Mouse (Mus musculus): ENCODE results near the gene Slc17a2. TPM values are rescaled to one million over a fixed set of nuclear protein-coding genes. Genes with fewer than 3 reads are reported as not detected.
"Not testable (repeated sequence)": the region's sequence is repeated elsewhere in the genome, so short reads cannot be mapped to it uniquely, and the experiment has no call there.

Gene Slc17a2
- polyA plus RNA-seq, 1 experiment from 2014 or later, result 0.06 TPM

DNA sequence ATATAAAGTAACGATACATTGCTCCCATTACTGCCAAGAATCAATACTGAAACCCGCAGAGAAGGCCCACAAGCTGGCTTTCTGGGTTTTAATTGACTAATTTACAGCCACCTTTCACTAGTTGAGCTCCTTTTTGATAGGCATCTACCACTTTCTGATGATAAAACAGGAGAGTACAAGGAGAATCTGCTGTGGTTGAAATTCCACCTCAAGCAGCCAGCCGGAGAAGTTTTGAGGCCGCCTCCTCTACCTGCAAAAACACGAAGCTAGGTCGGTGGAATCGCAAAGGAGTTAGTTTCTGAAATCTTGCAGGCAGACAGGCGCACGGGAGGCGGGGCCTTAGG is 43.6 kb upstream of the Slc17a2 start:
- Histone ChIP-seq H3K9ac (ENCODE audit: low read length) (peak overlapping the region; percentile 80), H3K4me2 (ENCODE audit: low read depth, low read length) (peak overlapping the region; percentile 75), H3K9me3 (replicated peaks; ENCODE audit: control insufficient read depth, low read length) (no peaks in the 10 kb centered on the region), H3K4me1 (ENCODE audit: control insufficient read depth, insufficient read depth, low read length) (peaks cover 13% of the 10 kb centered on the region), H3K4me3 (replicated peaks; ENCODE audit: low read length) (peak overlapping the region; percentile 59), H3K36me3 (ENCODE audit: control insufficient read depth, insufficient read depth, low read length) (no peaks in the 10 kb centered on the region), H3K27me3 (ENCODE audit: control insufficient read depth, insufficient read depth, low read length) (no peaks in the 10 kb centered on the region), H3K27ac (ENCODE audit: low read length) (peak overlapping the region; percentile 98)
- WGBS, result under 1% methylated on average over 10 of the region's 10 CpGs
- no peak for ATAC-seq (ENCODE audit: insufficient read depth, low FRiP score)

DNA sequence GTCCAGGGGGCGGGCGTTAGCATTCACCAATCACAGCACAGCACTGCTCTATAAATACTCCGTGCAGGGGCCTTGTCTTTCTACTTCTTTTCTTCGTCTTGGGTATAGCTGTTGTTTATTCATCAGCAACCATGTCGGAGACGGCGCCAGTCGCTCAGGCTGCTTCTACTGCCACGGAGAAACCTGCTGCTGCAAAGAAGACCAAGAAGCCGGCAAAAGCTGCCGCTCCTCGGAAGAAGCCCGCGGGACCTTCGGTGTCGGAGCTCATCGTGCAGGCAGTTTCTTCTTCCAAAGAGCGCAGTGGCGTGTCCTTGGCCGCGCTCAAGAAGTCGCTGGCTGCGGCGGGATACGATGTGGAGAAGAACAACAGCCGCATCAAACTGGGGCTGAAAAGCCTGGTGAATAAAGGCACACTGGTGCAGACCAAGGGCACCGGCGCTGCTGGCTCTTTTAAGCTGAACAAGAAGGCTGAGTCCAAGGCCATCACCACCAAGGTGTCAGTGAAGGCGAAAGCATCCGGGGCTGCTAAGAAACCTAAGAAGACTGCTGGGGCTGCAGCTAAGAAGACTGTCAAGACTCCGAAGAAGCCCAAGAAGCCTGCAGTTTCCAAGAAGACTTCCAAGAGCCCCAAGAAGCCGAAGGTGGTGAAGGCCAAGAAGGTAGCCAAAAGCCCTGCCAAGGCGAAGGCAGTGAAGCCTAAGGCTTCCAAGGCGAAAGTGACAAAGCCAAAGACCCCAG is 43.0 kb upstream of the Slc17a2 start, which contains the start of gene Hist1h1a:
Gene Hist1h1a, plus strand, starts transcription at position 81 of the 738 bp plus-strand sequence.
- Histone ChIP-seq H3K27ac (ENCODE audit: low read length) (peak within 1 kb of the TSS; percentile 98), H3K36me3 (ENCODE audit: control insufficient read depth, insufficient read depth, low read length) (no peaks in the 10 kb centered on the region), H3K9ac (ENCODE audit: low read length) (peak within 1 kb of the TSS; percentile 80), H3K4me3 (replicated peaks; ENCODE audit: low read length) (peak within 1 kb of the TSS; percentile 59), H3K4me1 (ENCODE audit: control insufficient read depth, insufficient read depth, low read length) (peaks cover 13% of the 10 kb centered on the region), H3K27me3 (ENCODE audit: control insufficient read depth, insufficient read depth, low read length) (no peaks in the 10 kb centered on the region), H3K4me2 (ENCODE audit: low read depth, low read length) (peak within 1 kb of the TSS; percentile 75), H3K9me3 (replicated peaks; ENCODE audit: control insufficient read depth, low read length) (no peaks in the 10 kb centered on the region)
- WGBS, result 3% methylated on average over 34 of the region's 34 CpGs
- ATAC-seq (ENCODE audit: insufficient read depth, low FRiP score), result peak; percentile 78

DNA sequence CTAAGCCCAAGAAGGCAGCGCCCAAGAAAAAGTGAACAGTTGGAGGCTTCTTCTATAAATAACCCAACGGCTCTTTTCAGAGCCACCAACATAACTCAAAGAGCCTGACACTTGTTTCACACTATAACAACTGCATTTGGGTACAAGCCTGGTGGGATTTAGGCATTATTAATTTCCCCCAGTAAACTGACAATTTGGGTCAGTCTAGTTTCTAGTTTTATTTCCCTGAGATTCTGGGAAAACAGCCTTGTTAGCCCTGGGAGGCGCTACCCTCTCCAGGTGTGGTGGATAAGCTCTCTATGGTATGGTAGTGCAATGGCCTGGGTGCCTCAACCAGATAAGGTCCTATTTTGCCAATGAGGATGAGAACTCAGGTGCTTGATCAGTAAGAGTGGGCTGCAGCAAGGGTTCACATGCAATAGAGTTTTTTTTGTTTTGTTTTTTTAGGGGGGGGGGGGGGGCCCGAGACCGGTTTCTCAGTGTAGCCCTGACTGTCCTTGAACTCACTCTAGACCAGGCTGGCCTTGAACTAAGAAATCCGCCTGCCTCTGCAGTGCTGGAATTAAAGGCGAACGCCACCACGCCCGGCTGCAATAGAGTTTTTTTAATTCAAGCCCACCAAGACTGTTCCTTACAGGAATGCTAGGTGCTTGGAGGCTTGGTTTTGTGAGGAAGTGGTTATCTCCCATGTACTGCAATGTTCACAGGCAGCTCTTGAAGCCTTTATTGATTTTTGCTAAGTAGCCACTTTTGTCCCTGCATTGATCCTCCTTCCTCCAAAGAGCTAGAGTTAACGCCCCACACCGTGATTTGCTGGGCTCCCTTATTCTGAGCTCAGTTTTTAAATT is 42.2 kb upstream of the Slc17a2 start:
- no peak for ATAC-seq (ENCODE audit: insufficient read depth, low FRiP score)

DNA sequence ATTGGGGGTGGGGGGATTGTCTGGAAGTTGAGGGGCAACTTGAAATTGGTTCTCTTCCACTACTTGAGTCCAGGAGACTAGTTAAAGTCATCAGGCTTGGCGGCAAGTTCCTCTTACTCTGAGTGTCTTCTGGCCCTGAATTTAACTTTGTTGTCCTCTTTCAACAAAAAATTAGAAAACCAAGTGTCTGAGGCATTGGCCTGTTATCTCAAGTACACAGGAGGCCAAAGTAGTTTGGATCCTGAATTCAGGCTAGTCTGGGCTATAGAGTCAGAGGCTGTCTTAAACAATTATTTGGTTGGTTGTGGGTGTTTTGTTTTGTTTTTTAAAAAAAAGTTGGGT is 41.6 kb upstream of the Slc17a2 start:
- WGBS, result 58% methylated on average over 1 of the region's 1 CpGs
- Histone ChIP-seq H3K36me3 (ENCODE audit: control insufficient read depth, insufficient read depth, low read length) (no peaks in the 10 kb centered on the region), H3K9ac (ENCODE audit: low read length) (no peak overlapping the region), H3K9me3 (replicated peaks; ENCODE audit: control insufficient read depth, low read length) (no peaks in the 10 kb centered on the region), H3K27ac (ENCODE audit: low read length) (no peak overlapping the region), H3K4me2 (ENCODE audit: low read depth, low read length) (no peak overlapping the region), H3K4me3 (replicated peaks; ENCODE audit: low read length) (no peak overlapping the region), H3K4me1 (ENCODE audit: control insufficient read depth, insufficient read depth, low read length) (peaks cover 13% of the 10 kb centered on the region), H3K27me3 (ENCODE audit: control insufficient read depth, insufficient read depth, low read length) (no peaks in the 10 kb centered on the region)
- ATAC-seq (ENCODE audit: insufficient read depth, low FRiP score), result no peak

More for the DNA sequence above, 42.2 kb upstream of the Slc17a2 start:
- Histone ChIP-seq H3K36me3 (ENCODE audit: control insufficient read depth, insufficient read depth, low read length) (no peaks in the 10 kb centered on the region), H3K4me3 (replicated peaks; ENCODE audit: low read length) (peak overlapping the region; percentile 59), H3K9ac (ENCODE audit: low read length) (peak overlapping the region; percentile 80), H3K9me3 (replicated peaks; ENCODE audit: control insufficient read depth, low read length) (no peaks in the 10 kb centered on the region), H3K27me3 (ENCODE audit: control insufficient read depth, insufficient read depth, low read length) (no peaks in the 10 kb centered on the region), H3K4me1 (ENCODE audit: control insufficient read depth, insufficient read depth, low read length) (peaks cover 13% of the 10 kb centered on the region), H3K27ac (ENCODE audit: low read length) (peak overlapping the region; percentile 98), H3K4me2 (ENCODE audit: low read depth, low read length) (peak overlapping the region; percentile 75)
- WGBS, result 37% methylated on average over 10 of the region's 12 CpGs

DNA sequence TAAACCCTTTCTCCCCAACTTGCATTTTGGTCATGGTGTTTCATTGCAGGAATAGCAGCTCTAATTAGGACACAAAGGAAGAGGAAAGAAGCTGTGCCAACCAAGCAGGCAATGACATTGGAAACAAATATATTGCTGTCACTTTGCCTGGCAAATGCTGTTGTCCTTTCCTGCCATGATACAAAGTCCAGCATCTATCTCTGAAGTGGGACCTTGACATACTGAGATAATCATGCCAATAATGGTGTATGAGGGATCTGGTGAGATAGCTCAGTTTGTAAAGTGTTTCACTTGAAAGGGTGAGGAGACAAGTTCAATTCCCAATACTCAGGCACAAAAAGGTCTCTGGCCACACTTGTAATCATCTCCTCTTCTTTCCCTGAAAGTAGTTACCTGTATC is 40.0 kb upstream of the Slc17a2 start:
- Histone ChIP-seq H3K4me3 (replicated peaks; ENCODE audit: low read length) (no peak overlapping the region), H3K4me1 (ENCODE audit: control insufficient read depth, insufficient read depth, low read length) (peaks cover 13% of the 10 kb centered on the region), H3K27me3 (ENCODE audit: control insufficient read depth, insufficient read depth, low read length) (no peaks in the 10 kb centered on the region), H3K27ac (ENCODE audit: low read length) (no peak overlapping the region), H3K9me3 (replicated peaks; ENCODE audit: control insufficient read depth, low read length) (no peaks in the 10 kb centered on the region), H3K4me2 (ENCODE audit: low read depth, low read length) (no peak overlapping the region), H3K9ac (ENCODE audit: low read length) (no peak overlapping the region), H3K36me3 (ENCODE audit: control insufficient read depth, insufficient read depth, low read length) (no peaks in the 10 kb centered on the region)
- no peak for ATAC-seq (ENCODE audit: insufficient read depth, low FRiP score)

DNA sequence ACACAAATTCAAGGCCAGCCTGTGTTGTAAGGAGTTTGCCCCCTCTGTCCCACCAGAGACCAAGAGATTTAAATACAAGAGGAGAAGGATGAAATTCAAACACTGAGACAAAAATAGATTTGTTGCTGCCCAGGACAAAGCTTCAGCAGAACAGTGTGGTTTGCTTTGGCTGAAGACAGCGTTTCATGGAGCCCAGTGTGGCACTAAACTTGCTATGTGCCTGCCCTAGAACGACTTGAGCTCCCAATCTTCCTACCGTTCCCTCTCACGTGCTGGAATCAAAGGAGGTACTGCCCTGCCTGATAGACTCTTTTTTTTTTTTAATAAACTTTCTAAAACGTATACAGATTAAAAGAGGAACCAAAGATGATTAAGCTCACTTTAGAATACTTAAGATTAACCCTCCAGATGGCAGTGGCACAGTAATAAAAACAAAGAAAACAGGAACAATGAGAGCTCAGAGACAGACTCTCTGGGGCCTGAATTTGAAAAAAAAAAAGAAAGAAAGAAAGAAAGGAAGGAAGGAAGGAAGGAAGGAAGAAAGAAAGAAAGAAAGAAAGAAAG is 37.9 kb upstream of the Slc17a2 start:
- Histone ChIP-seq H3K9me3 (replicated peaks; ENCODE audit: control insufficient read depth, low read length) (no peaks in the 10 kb centered on the region), H3K9ac (ENCODE audit: low read length) (no peak overlapping the region), H3K4me2 (ENCODE audit: low read depth, low read length) (no peak overlapping the region), H3K27me3 (ENCODE audit: control insufficient read depth, insufficient read depth, low read length) (no peaks in the 10 kb centered on the region), H3K27ac (ENCODE audit: low read length) (no peak overlapping the region), H3K36me3 (ENCODE audit: control insufficient read depth, insufficient read depth, low read length) (no peaks in the 10 kb centered on the region), H3K4me3 (replicated peaks; ENCODE audit: low read length) (no peak overlapping the region), H3K4me1 (ENCODE audit: control insufficient read depth, insufficient read depth, low read length) (peaks cover 6% of the 10 kb centered on the region)
- no peak for ATAC-seq (ENCODE audit: insufficient read depth, low FRiP score)
- 49% methylated on average over 5 of the region's 5 CpGs for WGBS

DNA sequence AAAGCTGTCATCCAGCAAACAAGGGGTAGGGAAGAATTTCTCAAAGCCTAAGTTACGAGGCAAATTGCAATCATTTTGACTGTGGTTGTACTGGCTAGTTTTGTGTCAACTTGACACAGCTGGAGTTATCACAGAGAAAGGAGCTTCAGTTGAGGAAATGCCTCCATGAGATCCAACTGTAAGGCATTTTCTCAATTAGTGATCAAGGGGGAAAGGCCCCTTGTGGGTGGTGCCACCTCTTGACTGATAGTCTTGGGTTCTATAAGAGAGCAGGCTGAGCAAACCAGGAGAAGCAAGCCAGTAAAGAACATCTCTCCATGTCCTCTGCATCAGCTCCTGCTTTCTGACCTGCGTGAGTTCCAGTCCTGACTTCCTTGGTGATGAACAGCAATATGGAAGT is 37.2 kb upstream of the Slc17a2 start, which contains the start of gene Trim38:
Gene Trim38, plus strand, starts transcription at position 301 of the 400 bp plus-strand sequence.
- not testable (repeated sequence) for H3K9ac ChIP-seq (ENCODE audit: low read length); H3K27me3 ChIP-seq (ENCODE audit: control insufficient read depth, insufficient read depth, low read length); H3K4me2 ChIP-seq (ENCODE audit: low read depth, low read length); H3K9me3 ChIP-seq (replicated peaks; ENCODE audit: control insufficient read depth, low read length); H3K4me3 ChIP-seq (replicated peaks; ENCODE audit: low read length); ATAC-seq (ENCODE audit: insufficient read depth, low FRiP score); H3K36me3 ChIP-seq (ENCODE audit: control insufficient read depth, insufficient read depth, low read length); H3K27ac ChIP-seq (ENCODE audit: low read length); H3K4me1 ChIP-seq (ENCODE audit: control insufficient read depth, insufficient read depth, low read length)
- WGBS, result 77% methylated on average over 2 of the region's 2 CpGs

DNA sequence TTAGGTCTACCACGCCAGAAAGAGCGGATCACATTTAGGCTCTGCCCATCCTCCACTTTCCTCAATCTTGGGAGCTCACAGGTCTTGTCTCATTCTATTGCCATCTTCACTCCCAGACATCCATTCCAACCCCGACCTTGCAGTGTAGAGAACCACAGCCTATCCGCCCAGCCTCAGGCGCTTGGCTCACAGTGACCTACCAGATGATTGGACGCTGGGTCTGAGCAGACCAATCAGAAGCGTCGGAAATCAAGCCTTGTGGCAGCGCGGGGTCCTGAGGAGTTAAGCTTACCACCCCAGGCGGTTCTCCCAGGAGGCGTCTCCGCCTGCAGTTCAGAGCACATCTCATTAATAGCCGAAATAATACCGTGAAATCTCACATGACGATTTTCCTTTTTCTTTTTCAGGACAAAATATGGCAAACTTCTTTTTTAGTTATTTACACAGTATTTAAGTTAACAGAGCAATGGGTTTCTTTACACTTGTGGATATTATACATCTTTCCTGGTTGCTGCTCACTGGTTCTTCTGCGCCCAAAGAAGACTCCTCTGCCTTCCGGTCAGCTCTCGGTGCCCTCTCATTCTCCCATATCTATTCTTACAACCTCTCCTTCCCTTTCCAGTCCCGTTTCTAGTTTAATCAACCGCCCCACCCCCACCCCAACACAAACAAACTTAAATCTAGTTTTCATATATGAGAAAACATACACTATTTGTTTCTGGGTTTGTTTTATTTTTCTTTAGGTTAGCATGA is 34.1 kb upstream of the Slc17a2 start:
- H3K9ac ChIP-seq (ENCODE audit: low read length), result no peak overlapping the region
- H3K9me3 ChIP-seq (replicated peaks; ENCODE audit: control insufficient read depth, low read length), result no peaks in the 10 kb centered on the region
- no peaks in the 10 kb centered on the region for H3K27me3 ChIP-seq (ENCODE audit: control insufficient read depth, insufficient read depth, low read length)
- peak overlapping the region; percentile 8 for H3K4me3 ChIP-seq (replicated peaks; ENCODE audit: low read length)
- H3K36me3 ChIP-seq (ENCODE audit: control insufficient read depth, insufficient read depth, low read length), result no peaks in the 10 kb centered on the region
- 21% methylated on average over 21 of the region's 21 CpGs for WGBS
- no peaks in the 10 kb centered on the region for H3K4me1 ChIP-seq (ENCODE audit: control insufficient read depth, insufficient read depth, low read length)
- no peak overlapping the region for H3K27ac ChIP-seq (ENCODE audit: low read length)
- ATAC-seq (ENCODE audit: insufficient read depth, low FRiP score), result peak; percentile 88
- peak overlapping the region; percentile 43 for H3K4me2 ChIP-seq (ENCODE audit: low read depth, low read length)

All from stomach, embryonic 16.5 days (tissue).